Mouse (Mus musculus) limb, embryonic 14.5 days (tissue): ENCODE measurements around the gene Nrap. TPM values are rescaled to one million over a fixed set of nuclear protein-coding genes. Genes with fewer than 3 reads are reported as not detected.

Experiments used
- ATAC-seq: fragments of 200-750 bp; cut with Nextera tagmentation; 2 replicates; pipeline ENCODE4 v1.8.0; 2017; ENCODE audit warnings: low read depth, moderate number of reproducible peaks, moderate TSS enrichment; ENCODE audit not compliant: low FRiP score
- DNase-seq: peaks from one replicate; pipeline ENCODE4 v3.0.0-alpha.2; 2015; ENCODE audit warnings: low spot score
- H3K27ac ChIP-seq: fragments of 300-500 bp; sonication (generic); replicated peaks from 2 replicates; pipeline ENCODE4 v1.5.1; 2014; ENCODE audit warnings: low read depth, mild to moderate bottlenecking, low read length, moderate library complexity, mixed read lengths
- H3K27me3 ChIP-seq: fragments of 300-500 bp; sonication (generic); 2 replicates; pipeline ENCODE4 v1.6.1; 2014; ENCODE audit warnings: low read length, mixed read lengths; ENCODE audit not compliant: control insufficient read depth, insufficient read depth
- H3K36me3 ChIP-seq: fragments of 300-500 bp; sonication (generic); 2 replicates; pipeline ENCODE4 v1.6.1; 2014; ENCODE audit warnings: mild to moderate bottlenecking, low read length, moderate library complexity, mixed read lengths; ENCODE audit not compliant: control insufficient read depth, insufficient read depth
- H3K4me1 ChIP-seq: fragments of 300-500 bp; sonication (generic); 2 replicates; pipeline ENCODE4 v1.6.1; 2014; ENCODE audit warnings: antibody characterized with exemption, low read length, mixed read lengths; ENCODE audit not compliant: control insufficient read depth, insufficient read depth
- H3K4me2 ChIP-seq: fragments of 300-500 bp; sonication (generic); replicated peaks from 2 replicates; pipeline ENCODE4 v1.6.1; 2014; ENCODE audit warnings: low read depth, mild to moderate bottlenecking, low read length, moderate library complexity; ENCODE audit not compliant: severe bottlenecking
- H3K4me3 ChIP-seq: fragments of 300-500 bp; sonication (generic); replicated peaks from 2 replicates; pipeline ENCODE4 v1.5.1; 2014; ENCODE audit warnings: low read length
- H3K9ac ChIP-seq: fragments of 300-500 bp; sonication (generic); 2 replicates; pipeline ENCODE4 v1.6.1; 2014; ENCODE audit warnings: mild to moderate bottlenecking, low read depth, low read length, moderate library complexity; ENCODE audit not compliant: severe bottlenecking
- H3K9me3 ChIP-seq: fragments of 300-500 bp; sonication (generic); 2 replicates; pipeline ENCODE4 v1.6.1; 2016; ENCODE audit warnings: low read length; ENCODE audit not compliant: control insufficient read depth
- POLR2A ChIP-seq: fragments of 200-500 bp; IDR thresholded peaks from 2 replicates; pipeline ENCODE4 v1.8.0; 2012; ENCODE audit warnings: inconsistent platforms, mild to moderate bottlenecking, moderate library complexity, borderline replicate concordance; ENCODE audit not compliant: insufficient read depth, insufficient read length; ENCODE audit errors: extremely low read depth
- WGBS: fragments of 180-500 bp; shearing (Covaris S2); extraction: QIAGEN DNeasy Blood & Tissue Kit; methylation state at CpG from one replicate; pipeline ENCODE4 v1.1.7; 2014; 5-methylcytosine and 5-hydroxymethylcytosine counted together
- polyA plus RNA-seq, 2 experiments: library from polyadenylated mRNA; depleted of rRNA in 1 of 2; stranded (reverse) in 1 of 2; unstranded in 1 of 2; fragments of >200 nt; fragmentation: Nextera tagmentation in 1 of 2; extraction: Ambion mirVana in 1 of 2; gene quantifications; 2 replicates each; pipeline versions ENCODE4 v1.2.1 to v1.2.3; 2012 to 2014

The Nrap gene
- polyA plus RNA-seq, 2 experiments: 2.1 to 2.8 TPM

GRCm38 (mm10) chr19:56372226-56372625 is 17.6 kb downstream of the Nrap start:
- 0 out of 2 replicates have a peak, but pooled peaks cover 5% of the 10 kb centered on the region for H3K4me1 ChIP-seq
- no peak overlapping the region for H3K27ac ChIP-seq
- no peaks in the 10 kb centered on the region for H3K9me3 ChIP-seq
- no peak for TF ChIP-seq POLR2A
- no peak overlapping the region for H3K4me2 ChIP-seq
- 23% methylated on average over 7 of the region's 7 CpGs for WGBS
- no peaks in the 10 kb centered on the region for H3K36me3 ChIP-seq
- H3K9ac ChIP-seq: no peak overlapping the region
- ATAC-seq (no peak), DNase-seq (no peak)
- no peak overlapping the region for H3K4me3 ChIP-seq
- no peaks in the 10 kb centered on the region for H3K27me3 ChIP-seq

- Histone ChIP-seq H3K9ac (no peak overlapping the region), H3K27ac (no peak overlapping the region), H3K4me1 (0 out of 2 replicates have a peak, but pooled peaks cover 5% of the 10 kb centered on the region), H3K4me3 (no peak overlapping the region), H3K36me3 (no peaks in the 10 kb centered on the region), H3K9me3 (no peaks in the 10 kb centered on the region), H3K27me3 (no peaks in the 10 kb centered on the region), H3K4me2 (no peak overlapping the region)
- no peak for TF ChIP-seq POLR2A
- ATAC-seq: no peak
- no peak for DNase-seq
- 88% methylated on average over 6 of the region's 6 CpGs for WGBS
Measured at GRCm38 (mm10) chr19:56370389-56371150, 19.3 kb downstream of the Nrap start.

GRCm38 (mm10) chr19:56368912-56369311 is 20.9 kb downstream of the Nrap start:
- Histone ChIP-seq H3K27me3 (no peaks in the 10 kb centered on the region), H3K4me2 (no peak overlapping the region), H3K4me3 (no peak overlapping the region), H3K36me3 (no peaks in the 10 kb centered on the region), H3K9ac (no peak overlapping the region), H3K9me3 (no peaks in the 10 kb centered on the region), H3K4me1 (0 out of 2 replicates have a peak, but pooled peaks cover 5% of the 10 kb centered on the region), H3K27ac (no peak overlapping the region)
- TF ChIP-seq POLR2A: no peak
- no peak for ATAC-seq
- no peak for DNase-seq
- 81% methylated on average over 7 of the region's 7 CpGs for WGBS

- DNase-seq (no peak), ATAC-seq (no peak)
- 0 out of 2 replicates have a peak, but pooled peaks cover 5% of the 10 kb centered on the region for H3K4me1 ChIP-seq
- H3K9me3 ChIP-seq: no peaks in the 10 kb centered on the region
- H3K27me3 ChIP-seq: no peaks in the 10 kb centered on the region
- 54% methylated on average over 7 of the region's 7 CpGs for WGBS
- no peak for TF ChIP-seq POLR2A
- H3K4me3 ChIP-seq: no peak overlapping the region
- H3K4me2 ChIP-seq: no peak overlapping the region
- no peaks in the 10 kb centered on the region for H3K36me3 ChIP-seq
- H3K27ac ChIP-seq: no peak overlapping the region
- H3K9ac ChIP-seq: no peak overlapping the region
Measured at GRCm38 (mm10) chr19:56367778-56368177, 22.1 kb downstream of the Nrap start.

- no peak for DNase-seq
- 88% methylated on average over 9 of the region's 9 CpGs for WGBS
Measured at GRCm38 (mm10) chr19:56366625-56367024, 23.2 kb downstream of the Nrap start.

More at GRCm38 (mm10) chr19:56366625-56367024, 23.2 kb downstream of the Nrap start:
- H3K9ac ChIP-seq: no peak overlapping the region
- no peaks in the 10 kb centered on the region for H3K36me3 ChIP-seq
- ATAC-seq: no peak
- H3K9me3 ChIP-seq: no peaks in the 10 kb centered on the region
- H3K4me3 ChIP-seq: no peak overlapping the region
- H3K4me2 ChIP-seq: no peak overlapping the region
- no peak overlapping the region for H3K27ac ChIP-seq
- no peaks in the 10 kb centered on the region for H3K4me1 ChIP-seq
- TF ChIP-seq POLR2A: no peak
- H3K27me3 ChIP-seq: no peaks in the 10 kb centered on the region
